Mouse (Mus musculus) CH12.LX (cell line): ENCODE data around the gene Fcrl1.

ENCODE experiments used
- CTCF ChIP-seq, 2 experiments: IDR thresholded peaks in 1 of 2; conservative IDR thresholded peaks in 1 of 2; 2 replicates each; pipeline ENCODE4 v1.5.1; 2011 to 2012; ENCODE audit warnings: low read depth in 2 of 2, low read length in 2 of 2, improper control_type of control experiment in 1 of 2, inconsistent platforms in 1 of 2, mild to moderate bottlenecking in 1 of 2, moderate library complexity in 1 of 2
- KAT2A ChIP-seq: IDR thresholded peaks from 2 replicates; pipeline ENCODE4 v1.6.1; 2012; ENCODE audit warnings: low read length, improper control_type of control experiment, inconsistent platforms; ENCODE audit not compliant: insufficient replicate concordance
- MAFK ChIP-seq: IDR thresholded peaks from 2 replicates; pipeline ENCODE4 v1.6.1; 2011; ENCODE audit warnings: low read length, improper control_type of control experiment; ENCODE audit not compliant: insufficient replicate concordance
- MAZ ChIP-seq: IDR thresholded peaks from 2 replicates; pipeline ENCODE4 v1.6.1; 2012; ENCODE audit warnings: low read depth, mild to moderate bottlenecking, inconsistent platforms, low read length, improper control_type of control experiment, moderate library complexity
- RAD21 ChIP-seq: IDR thresholded peaks from 2 replicates; pipeline ENCODE4 v1.6.1; 2011; ENCODE audit warnings: low read depth, mild to moderate bottlenecking, low read length, improper control_type of control experiment, moderate library complexity

- no peak for TF ChIP-seq RAD21
- TF ChIP-seq MAFK, result no peak
- no peak for TF ChIP-seq CTCF (conservative IDR thresholded peaks at IDR 0.05 in 1 of 2, IDR thresholded peaks at IDR 0.05 in 1 of 2; ENCODE audit: low read depth in 2 of 2, low read length in 2 of 2)
- no peak for TF ChIP-seq MAZ
- TF ChIP-seq KAT2A, result no peak
These were observed 25.1 kb downstream of the Fcrl1 start for GRCm38 (mm10) chr3:87401321-87401720.
